Mouse (Mus musculus) layer of hippocampus, postnatal 14 days (tissue): ENCODE results near the gene Npas3. TPM values are rescaled to one million over a fixed set of nuclear protein-coding genes. Genes with fewer than 3 reads are reported as not detected.
A peak's percentile ranks its signal among the peaks of the same experiment; 100 is the strongest.

ENCODE experiments used
- DNase-seq, 2 experiments: peaks; one replicate each; pipeline ENCODE4 v3.0.0; 2021 to 2022; ENCODE audit warnings: low spot score in 2 of 2, mixed read lengths in 1 of 2
- total RNA-seq, 2 experiments: library from RNA; stranded (reverse); gene quantifications; 2 replicates each; pipeline ENCODE4 v1.2.3; 2021

The Npas3 gene
- total RNA-seq, 2 experiments from 2014 or later = 32.5 to 32.8 TPM

GRCm38 (mm10) chr12:53843626-53844025 lies 595.1 kb downstream of the Npas3 start:
- DNase-seq = no peak

DNA sequence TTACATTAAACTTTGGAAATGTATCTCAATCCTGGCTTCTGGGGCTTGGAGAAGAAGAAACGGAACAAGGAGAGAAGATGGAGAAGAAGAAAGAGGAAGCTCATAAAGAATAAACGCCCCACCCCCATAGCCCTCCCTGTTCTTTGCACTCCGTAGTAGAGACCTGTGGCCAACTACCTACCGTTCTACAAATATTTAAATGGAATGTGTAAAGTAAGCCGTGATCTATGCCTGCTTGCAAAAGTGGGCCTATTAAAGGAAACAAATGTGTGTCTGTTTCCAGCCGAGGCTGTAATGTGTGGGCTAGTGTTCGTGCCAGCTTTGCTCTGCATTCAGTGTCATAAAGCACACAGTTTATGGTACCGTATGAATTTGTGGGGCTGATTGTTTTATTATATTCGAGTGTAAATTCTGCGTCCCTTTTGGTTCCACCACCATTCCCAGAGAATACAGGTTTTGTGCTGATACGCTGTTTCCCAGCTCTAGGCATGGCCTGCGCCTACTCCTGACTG lies 597.7 kb downstream of the Npas3 start:
- no peak for DNase-seq

DNA sequence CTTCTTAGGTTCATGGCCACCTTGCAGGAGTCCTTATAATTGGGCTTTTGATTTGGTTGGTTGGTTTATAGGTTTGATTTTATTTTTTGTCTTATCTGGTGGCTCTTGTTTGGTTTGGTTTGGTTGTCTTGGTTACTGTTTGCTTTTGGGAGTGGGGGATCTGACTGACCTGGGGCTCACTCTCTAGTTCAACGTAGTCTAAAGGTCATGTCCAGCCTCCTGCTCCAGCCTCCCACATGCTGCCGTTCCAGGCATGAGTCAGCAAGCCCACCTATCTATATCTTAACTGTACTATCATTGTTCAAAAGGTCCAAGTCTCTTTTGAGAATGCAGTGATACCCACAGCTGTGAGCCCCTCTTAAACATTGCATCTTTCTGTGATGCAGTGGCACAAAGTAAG lies 600.8 kb downstream of the Npas3 start:
- no peak for DNase-seq

- DNase-seq = no peak
Observed at GRCm38 (mm10) chr12:53852432-53852831, 604.0 kb downstream of the Npas3 start.

- DNase-seq = no peak
Observed at GRCm38 (mm10) chr12:53860176-53860575, 611.7 kb downstream of the Npas3 start.

- DNase-seq = no peak
Observed at GRCm38 (mm10) chr12:53862281-53862680, 613.8 kb downstream of the Npas3 start.

GRCm38 (mm10) chr12:53864436-53865136 lies 616.1 kb downstream of the Npas3 start:
- DNase-seq = no peak

GRCm38 (mm10) chr12:53865691-53866090 lies 617.2 kb downstream of the Npas3 start:
- no peak for DNase-seq

DNA sequence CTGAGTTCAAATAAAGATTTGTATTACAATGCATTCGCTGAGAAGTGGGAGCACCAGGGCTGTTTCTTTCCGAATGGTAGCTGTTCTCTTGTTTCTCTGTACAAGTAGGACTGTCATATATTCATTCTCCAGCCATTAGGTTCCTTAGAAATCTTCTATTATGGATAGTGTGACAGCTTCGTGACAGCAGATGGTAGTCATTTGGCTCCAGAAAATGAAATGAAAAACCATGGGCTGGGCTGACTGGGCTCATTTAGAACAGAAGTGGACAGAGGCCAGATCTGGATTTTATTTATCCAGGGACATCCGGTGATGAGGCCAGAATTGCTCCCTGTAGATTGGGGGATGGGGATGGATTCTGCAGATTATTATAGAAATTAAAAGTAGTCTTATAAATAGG lies 621.5 kb downstream of the Npas3 start:
- DNase-seq = peak in 1 of 2 experiments; percentile 50

DNA sequence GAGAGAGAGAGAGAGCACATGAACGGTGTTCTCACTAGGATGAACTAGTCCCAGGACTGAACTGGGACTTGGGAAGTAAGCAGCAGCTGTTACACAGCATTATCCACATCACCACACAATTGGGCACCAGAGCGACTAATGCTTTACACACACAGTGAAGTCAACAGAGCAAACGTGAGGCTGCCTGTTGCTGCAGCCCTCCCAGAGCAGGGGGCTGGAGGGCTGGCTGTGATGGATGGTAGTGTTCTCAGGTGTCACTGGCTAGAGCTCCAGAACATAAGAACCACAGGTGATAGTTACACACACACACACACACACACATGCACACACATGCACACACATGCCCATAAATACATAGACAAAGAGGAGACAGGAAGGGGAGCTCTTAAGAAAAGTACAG lies 626.7 kb downstream of the Npas3 start:
- no peak for DNase-seq

DNA sequence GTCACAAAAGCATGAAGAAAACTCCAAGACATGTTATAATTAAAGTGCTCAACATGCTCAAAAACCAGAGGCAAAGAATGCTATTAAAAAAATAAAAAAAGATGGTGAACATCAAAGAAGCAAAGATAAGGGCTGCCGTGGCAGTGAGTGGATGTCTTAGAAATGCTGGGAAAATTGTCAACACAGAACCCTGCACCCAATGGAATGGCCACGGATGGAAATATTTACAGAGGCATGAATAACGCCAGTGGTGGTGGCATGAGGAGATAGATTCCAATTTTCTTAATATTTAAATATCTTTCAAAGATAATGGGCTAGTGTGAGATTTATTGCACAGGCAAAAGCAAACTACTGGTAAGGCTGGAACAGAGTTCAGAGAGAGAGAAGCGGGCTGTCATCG lies 628.2 kb downstream of the Npas3 start:
- DNase-seq = no peak

GRCm38 (mm10) chr12:53881684-53882083 lies 633.2 kb downstream of the Npas3 start:
- no peak for DNase-seq

- no peak for DNase-seq
Observed at GRCm38 (mm10) chr12:53882863-53883262, 634.4 kb downstream of the Npas3 start.

- no peak for DNase-seq
Observed at GRCm38 (mm10) chr12:53888624-53889023, 640.1 kb downstream of the Npas3 start.

GRCm38 (mm10) chr12:53895909-53896308 lies 647.4 kb downstream of the Npas3 start:
- no peak for DNase-seq

DNA sequence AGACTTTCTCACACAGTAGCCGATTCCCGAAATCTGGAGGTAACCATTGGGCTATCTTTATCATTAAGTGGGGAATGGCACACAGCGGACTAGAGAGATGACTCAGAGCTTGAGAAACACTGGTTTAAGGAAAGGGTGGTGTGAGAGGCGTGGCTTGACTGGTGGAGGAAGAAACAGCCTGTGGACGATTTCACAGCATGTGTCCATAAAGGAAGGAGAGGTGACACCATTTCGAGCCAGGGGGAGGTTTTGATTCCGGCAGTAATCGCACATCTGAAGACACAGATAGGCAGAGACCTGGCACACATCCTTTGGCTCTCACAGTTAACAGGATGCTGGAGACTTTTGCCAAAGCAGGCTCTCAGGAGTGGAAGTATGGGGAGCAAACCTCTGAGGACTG lies 660.3 kb downstream of the Npas3 start:
- no peak for DNase-seq

DNA sequence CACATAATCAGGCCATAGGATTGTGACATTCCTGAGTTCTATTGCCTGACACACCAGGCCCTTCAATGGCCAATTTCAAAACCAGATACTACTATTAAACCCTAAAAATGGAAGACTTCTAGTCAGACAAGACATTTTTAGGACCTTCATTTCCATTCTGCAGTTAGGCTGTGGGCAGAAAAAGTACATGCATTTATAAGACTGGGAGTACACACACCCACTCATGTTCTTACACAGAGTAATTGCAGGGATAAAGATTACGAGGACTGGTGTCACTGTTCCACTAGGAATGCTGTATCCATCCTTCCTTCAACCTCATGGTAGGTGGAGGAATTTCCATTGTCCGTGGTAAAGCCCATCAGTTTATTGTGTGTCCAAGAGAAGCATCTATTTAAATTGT lies 661.7 kb downstream of the Npas3 start:
- no peak for DNase-seq

DNA sequence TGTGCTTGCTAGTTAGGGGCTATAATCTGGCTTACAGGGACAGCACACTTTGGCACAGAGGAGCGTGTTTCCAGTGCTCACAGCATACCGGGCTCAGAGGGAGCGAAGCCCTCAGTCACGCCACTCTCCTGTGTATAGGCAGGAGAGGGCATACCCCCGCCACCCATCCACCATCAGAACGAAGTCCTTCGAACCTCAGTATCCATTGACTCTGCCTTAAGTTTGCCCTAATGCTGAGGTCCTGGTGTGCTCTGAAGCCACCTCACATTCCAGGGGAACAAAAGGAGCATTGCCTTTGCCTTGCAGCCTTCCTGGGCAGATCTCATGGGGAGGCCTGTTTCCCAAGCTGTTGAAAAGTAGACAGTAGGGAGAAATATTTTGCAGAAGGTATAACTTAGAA lies 673.7 kb downstream of the Npas3 start:
- no peak for DNase-seq

DNA sequence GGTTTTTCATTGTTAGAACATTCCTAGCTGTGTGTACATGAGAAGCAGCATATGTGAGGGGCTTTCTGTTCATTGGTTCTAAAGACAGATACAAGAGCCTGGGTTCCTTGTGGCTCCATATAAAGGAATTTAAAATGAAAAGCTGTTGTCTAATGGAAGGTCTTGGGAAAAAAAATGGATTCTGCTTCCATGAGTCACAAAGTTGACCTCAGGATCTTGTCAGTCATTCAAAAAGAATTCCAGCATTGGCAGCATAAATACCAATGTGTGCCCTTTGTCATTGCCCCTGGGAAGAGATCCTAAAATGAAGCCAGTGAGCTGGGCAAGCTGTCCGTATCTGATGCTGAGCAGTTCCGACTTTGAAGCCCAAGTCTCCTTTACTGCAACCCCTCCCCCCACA lies 700.3 kb downstream of the Npas3 start:
- DNase-seq = no peak

DNA sequence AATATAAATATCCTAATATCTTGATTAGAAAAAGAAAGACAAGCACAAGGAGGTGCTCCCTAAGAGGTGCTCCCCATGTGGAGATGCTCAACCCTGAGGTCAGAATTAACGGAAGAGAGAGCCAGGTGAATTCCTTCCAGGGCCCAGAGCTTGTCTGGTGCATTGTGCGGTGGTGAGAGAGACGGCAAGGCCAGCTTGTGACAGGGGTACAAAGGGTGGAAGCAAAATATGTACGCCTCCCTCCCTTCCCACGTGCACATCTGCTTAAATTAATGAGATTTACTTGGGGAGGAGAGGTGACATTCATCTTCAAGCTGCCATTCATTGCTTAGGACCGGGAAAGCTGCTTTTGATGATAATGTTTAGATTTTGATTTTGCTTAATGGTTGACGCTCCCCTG lies 713.5 kb downstream of the Npas3 start:
- no peak for DNase-seq

DNA sequence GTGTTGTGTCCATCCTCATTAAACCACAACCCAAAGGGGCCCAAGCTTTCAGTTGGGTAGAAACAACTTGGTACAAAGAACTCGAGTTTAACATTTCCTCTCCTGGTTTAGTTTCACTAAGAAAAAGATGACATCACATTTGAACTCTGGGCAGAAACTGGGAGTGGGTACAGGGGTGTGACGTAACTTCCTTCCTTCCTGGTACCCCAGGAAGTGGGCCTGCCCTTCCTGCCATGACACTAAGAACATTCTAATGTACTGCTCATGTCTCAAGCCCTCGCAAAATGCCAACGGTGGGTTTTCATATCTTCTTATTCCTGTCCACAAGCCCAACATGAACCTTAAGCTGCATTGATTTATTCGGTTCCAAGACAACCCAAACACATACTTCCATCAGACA lies 715.1 kb downstream of the Npas3 start:
- no peak for DNase-seq

- DNase-seq = no peak
Observed at GRCm38 (mm10) chr12:53969378-53970174, 721.1 kb downstream of the Npas3 start.

GRCm38 (mm10) chr12:53970721-53971120 lies 722.2 kb downstream of the Npas3 start:
- no peak for DNase-seq
